Mouse (Mus musculus): ENCODE results near the gene Psmb8. TPM values are rescaled to one million over a fixed set of nuclear protein-coding genes. Genes with fewer than 3 reads are reported as not detected.
"Not testable (repeated sequence)": the region's sequence is repeated elsewhere in the genome, so short reads cannot be mapped to it uniquely, and the experiment has no call there.

Gene Psmb8
- total RNA-seq, 2 experiments from 2014 or later: 2.5 to 2.6 TPM

- DNase-seq (ENCODE audit: low spot score in 2 of 2): no peak
Observed at GRCm38 (mm10) chr17:34209680-34210079, 12.2 kb downstream of the Psmb8 start.

- no peak for DNase-seq (ENCODE audit: low spot score in 2 of 2)
Observed at GRCm38 (mm10) chr17:34210599-34210998, 13.1 kb downstream of the Psmb8 start.

GRCm38 (mm10) chr17:34211746-34212365, 14.3 kb downstream of the Psmb8 start:
- no peak for DNase-seq (ENCODE audit: low spot score in 2 of 2)

- DNase-seq (ENCODE audit: low spot score in 2 of 2): no peak
Observed at GRCm38 (mm10) chr17:34213936-34214335, 16.4 kb downstream of the Psmb8 start.

- no peak for DNase-seq (ENCODE audit: low spot score in 2 of 2)
Observed at GRCm38 (mm10) chr17:34215176-34215575, 17.7 kb downstream of the Psmb8 start.

GRCm38 (mm10) chr17:34217216-34217928, 19.9 kb downstream of the Psmb8 start:
- no peak for DNase-seq (ENCODE audit: low spot score in 2 of 2)

GRCm38 (mm10) chr17:34217986-34218385, 20.5 kb downstream of the Psmb8 start:
- no peak for DNase-seq (ENCODE audit: low spot score in 2 of 2)

GRCm38 (mm10) chr17:34218675-34219074, 21.2 kb downstream of the Psmb8 start:
- no peak for DNase-seq (ENCODE audit: low spot score in 2 of 2)

- DNase-seq (ENCODE audit: low spot score in 2 of 2): peak in 1 of 2 experiments; percentile 34
Observed at GRCm38 (mm10) chr17:34219096-34219495, 21.6 kb downstream of the Psmb8 start.

GRCm38 (mm10) chr17:34219801-34220200, 22.3 kb downstream of the Psmb8 start:
- peak in 1 of 2 experiments; percentile 78 for DNase-seq (ENCODE audit: low spot score in 2 of 2)

- DNase-seq (ENCODE audit: low spot score in 2 of 2): not testable (repeated sequence)
Observed at GRCm38 (mm10) chr17:34220401-34220800, 22.9 kb downstream of the Psmb8 start.

GRCm38 (mm10) chr17:34224816-34225215, 27.3 kb downstream of the Psmb8 start:
- no peak for DNase-seq (ENCODE audit: low spot score in 2 of 2)

- no peak for DNase-seq (ENCODE audit: low spot score in 2 of 2)
Observed at GRCm38 (mm10) chr17:34225426-34225825, 27.9 kb downstream of the Psmb8 start.

- not testable (repeated sequence) for DNase-seq (ENCODE audit: low spot score in 2 of 2)
Observed at GRCm38 (mm10) chr17:34225911-34226310, 28.4 kb downstream of the Psmb8 start.

- not testable (repeated sequence) for DNase-seq (ENCODE audit: low spot score in 2 of 2)
Observed at GRCm38 (mm10) chr17:34230971-34231370, 33.5 kb downstream of the Psmb8 start.

GRCm38 (mm10) chr17:34232021-34232420, 34.5 kb downstream of the Psmb8 start:
- not testable (repeated sequence) for DNase-seq (ENCODE audit: low spot score in 2 of 2)

- DNase-seq (ENCODE audit: low spot score in 2 of 2): peak; percentile 71
Observed at GRCm38 (mm10) chr17:34234926-34235325, 37.4 kb downstream of the Psmb8 start.

- no peak for DNase-seq (ENCODE audit: low spot score in 2 of 2)
Observed at GRCm38 (mm10) chr17:34236691-34237090, 39.2 kb downstream of the Psmb8 start.

GRCm38 (mm10) chr17:34237741-34238140, 40.2 kb downstream of the Psmb8 start:
- DNase-seq (ENCODE audit: low spot score in 2 of 2): no peak

GRCm38 (mm10) chr17:34238706-34239105, 41.2 kb downstream of the Psmb8 start, which contains the start of gene H2-Ob:
Gene H2-Ob (plus strand): TSS chr17:34238903.
- DNase-seq (ENCODE audit: low spot score in 2 of 2): peak in 1 of 2 experiments; percentile 53

- no peak for DNase-seq (ENCODE audit: low spot score in 2 of 2)
Observed at GRCm38 (mm10) chr17:34239601-34240041, 42.1 kb downstream of the Psmb8 start.

- no peak for DNase-seq (ENCODE audit: low spot score in 2 of 2)
Observed at GRCm38 (mm10) chr17:34240366-34240765, 42.8 kb downstream of the Psmb8 start.

Measured in layer of hippocampus, postnatal 14 days (tissue).